Mouse (Mus musculus) E14TG2a.4 (cell line): ENCODE measurements at regions not wholly inside any gene's neighbourhood (a gene's known extent, or its start where the extent isn't known, plus 50 kb on each side); places are given as distances from the start of the nearest gene placed in this dataset.

Experiments
- CTCF ChIP-seq: conservative IDR thresholded peaks from 2 replicates; pipeline ENCODE4 v1.5.1; 2014; ENCODE audit warnings: low read length
- NANOG ChIP-seq: IDR thresholded peaks from 2 replicates; pipeline ENCODE4 v1.6.1; 2014; ENCODE audit warnings: borderline replicate concordance, low read length, mixed read lengths

DNA sequence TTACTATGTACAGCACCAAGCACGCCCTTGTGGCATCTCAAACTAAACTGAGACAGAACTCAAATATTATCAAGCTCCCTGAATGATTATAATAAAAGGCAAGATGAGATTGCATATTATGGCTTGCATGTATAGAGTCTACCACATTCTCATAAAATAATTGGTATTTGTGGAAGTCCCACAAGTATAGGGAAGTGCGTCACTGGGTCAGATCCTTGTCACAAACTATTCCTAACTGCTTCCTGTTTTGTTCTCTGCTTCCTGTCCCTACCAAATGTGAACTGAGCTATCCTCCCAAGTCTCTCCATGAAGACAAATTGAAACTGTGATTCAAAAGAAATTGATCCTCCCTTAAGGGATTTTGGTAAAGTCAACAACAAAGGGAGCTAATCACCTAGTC, 78.0 kb upstream of the Otogl start:
- no peak for TF ChIP-seq CTCF
- TF ChIP-seq NANOG = no peak
